Mouse (Mus musculus): Measurements from ENCODE around the gene Ecm1.

GRCm38 (mm10) chr3:95756808-95757207 is 17.4 kb upstream of the Ecm1 start:
- TF ChIP-seq CTCF (IDR thresholded peaks at IDR 0.05; ENCODE audit: low read depth) (no peak), EP300 (IDR thresholded peaks at IDR 0.05; ENCODE audit: low read depth) (no peak)

Data from heart, postnatal 0 days (tissue).